Mouse (Mus musculus): ENCODE data around the gene Gm20388. TPM values are rescaled to one million over a fixed set of nuclear protein-coding genes. Genes with fewer than 3 reads are reported as not detected.

Gm20388 gene
- polyA plus RNA-seq, 1 experiment from 2014 or later = 5.5 TPM

GRCm38 (mm10) chr8:122689315-122689714, 2778.7 kb downstream of the Gm20388 start:
- Histone ChIP-seq H3K27me3 (peaks cover 39% of the 10 kb centered on the region), H3K4me2 (no peak overlapping the region), H3K27ac (no peak overlapping the region), H3K4me1 (no peaks in the 10 kb centered on the region), H3K9ac (no peak overlapping the region), H3K9me3 (no peaks in the 10 kb centered on the region), H3K36me3 (no peaks in the 10 kb centered on the region), H3K4me3 (no peak overlapping the region)
- 77% methylated on average over 1 of the region's 1 CpGs for WGBS
- no peak for ATAC-seq (ENCODE audit: borderline replicate concordance, extremely low read depth, low FRiP score, low TSS enrichment)

GRCm38 (mm10) chr8:122691018-122691417, 2780.4 kb downstream of the Gm20388 start:
- Histone ChIP-seq H3K4me2 (no peak overlapping the region), H3K36me3 (no peaks in the 10 kb centered on the region), H3K9me3 (no peaks in the 10 kb centered on the region), H3K27me3 (peaks cover 22% of the 10 kb centered on the region), H3K27ac (no peak overlapping the region), H3K4me1 (no peaks in the 10 kb centered on the region), H3K9ac (no peak overlapping the region), H3K4me3 (no peak overlapping the region)
- WGBS = 75% methylated on average over 6 of the region's 6 CpGs
- no peak for ATAC-seq (ENCODE audit: borderline replicate concordance, extremely low read depth, low FRiP score, low TSS enrichment)

DNA sequence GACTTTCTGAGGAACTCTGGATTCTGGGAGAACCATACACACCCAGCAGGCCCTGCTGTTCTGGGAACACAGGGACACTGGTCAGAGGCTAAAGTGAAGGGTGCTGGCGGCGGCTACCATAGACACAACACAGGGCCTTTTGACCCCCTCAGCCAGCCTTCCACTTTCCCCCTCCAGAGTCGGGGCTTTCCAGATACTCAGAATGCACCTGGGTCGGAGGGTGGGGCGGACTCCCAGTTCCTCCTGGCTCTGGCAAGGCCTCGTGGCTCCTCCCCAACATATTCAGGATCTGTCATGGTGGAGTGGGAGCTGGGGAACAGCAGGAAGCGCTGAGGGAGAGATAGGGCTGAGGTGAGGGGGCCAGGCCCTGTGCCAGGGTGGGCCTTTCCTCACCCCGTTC, 2781.5 kb downstream of the Gm20388 start:
- no peak for ATAC-seq (ENCODE audit: borderline replicate concordance, extremely low read depth, low FRiP score, low TSS enrichment)
- 72% methylated on average over 8 of the region's 8 CpGs for WGBS
- H3K9me3 ChIP-seq = no peaks in the 10 kb centered on the region

GRCm38 (mm10) chr8:122695438-122696042, 2784.9 kb downstream of the Gm20388 start:
- WGBS = 60% methylated on average over 7 of the region's 7 CpGs
- H3K27ac ChIP-seq = no peak overlapping the region
- H3K4me1 ChIP-seq = peaks cover 8% of the 10 kb centered on the region; the same call in 1 of the 2 replicates
- H3K9me3 ChIP-seq = no peaks in the 10 kb centered on the region
- H3K4me3 ChIP-seq = no peak overlapping the region
- H3K36me3 ChIP-seq = no peaks in the 10 kb centered on the region
- no peak overlapping the region for H3K4me2 ChIP-seq
- no peaks in the 10 kb centered on the region for H3K27me3 ChIP-seq
- no peak for ATAC-seq (ENCODE audit: borderline replicate concordance, extremely low read depth, low FRiP score, low TSS enrichment)
- no peak overlapping the region for H3K9ac ChIP-seq

More for the DNA sequence above, 2781.5 kb downstream of the Gm20388 start:
- Histone ChIP-seq H3K27ac (no peak overlapping the region), H3K4me2 (no peak overlapping the region), H3K4me3 (no peak overlapping the region), H3K36me3 (no peaks in the 10 kb centered on the region), H3K9ac (no peak overlapping the region), H3K27me3 (peaks cover 11% of the 10 kb centered on the region), H3K4me1 (no peaks in the 10 kb centered on the region)

GRCm38 (mm10) chr8:122697181-122697581, 2786.5 kb downstream of the Gm20388 start:
- Histone ChIP-seq H3K36me3 (no peaks in the 10 kb centered on the region), H3K4me1 (peaks cover 8% of the 10 kb centered on the region; the same call in 1 of the 2 replicates), H3K9me3 (no peaks in the 10 kb centered on the region), H3K27ac (no peak overlapping the region), H3K4me3 (no peak overlapping the region; the same call in 1 of the 2 replicates), H3K9ac (no peak overlapping the region), H3K4me2 (no peak overlapping the region), H3K27me3 (no peaks in the 10 kb centered on the region)
- 84% methylated on average over 3 of the region's 3 CpGs for WGBS
- no peak for ATAC-seq (ENCODE audit: borderline replicate concordance, extremely low read depth, low FRiP score, low TSS enrichment)

GRCm38 (mm10) chr8:122697586-122697985, 2786.9 kb downstream of the Gm20388 start:
- Histone ChIP-seq H3K36me3 (no peaks in the 10 kb centered on the region), H3K4me1 (peaks cover 8% of the 10 kb centered on the region; the same call in 1 of the 2 replicates), H3K4me2 (no peak overlapping the region), H3K27me3 (no peaks in the 10 kb centered on the region), H3K27ac (no peak overlapping the region), H3K9me3 (no peaks in the 10 kb centered on the region), H3K9ac (no peak overlapping the region), H3K4me3 (peak overlapping the region; percentile 2; the same call in 1 of the 2 replicates)
- 68% methylated on average over 6 of the region's 6 CpGs for WGBS
- ATAC-seq (ENCODE audit: borderline replicate concordance, extremely low read depth, low FRiP score, low TSS enrichment) = no peak

DNA sequence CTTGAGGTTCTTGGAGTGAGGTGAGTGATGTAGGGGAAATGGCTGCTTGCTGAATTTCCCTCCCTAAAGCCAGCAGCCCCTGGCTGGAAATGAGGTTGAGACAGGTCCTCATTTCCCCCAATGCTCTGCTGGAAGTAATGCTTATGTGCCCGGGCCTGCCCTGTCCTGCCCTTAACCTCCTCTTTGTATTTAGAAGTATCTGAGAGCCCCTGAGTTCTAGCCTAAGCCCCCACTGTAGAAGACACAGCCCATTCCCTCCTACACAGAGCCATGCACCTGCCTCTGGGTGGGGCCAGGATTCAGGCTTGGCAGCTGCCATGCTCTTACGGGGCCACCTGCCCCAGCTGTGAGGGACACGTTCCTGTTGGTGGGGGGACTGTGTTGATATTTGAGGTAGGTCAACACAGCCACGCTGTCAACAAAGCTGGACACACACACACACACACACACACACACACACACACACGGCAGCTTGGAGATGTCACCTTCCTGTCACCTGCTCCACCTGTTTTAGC, 2787.7 kb downstream of the Gm20388 start:
- Histone ChIP-seq H3K27me3 (no peaks in the 10 kb centered on the region), H3K4me1 (peaks cover 8% of the 10 kb centered on the region; the same call in 1 of the 2 replicates), H3K27ac (peak overlapping the region; percentile 33; the same call in 1 of the 2 replicates), H3K9me3 (no peaks in the 10 kb centered on the region), H3K9ac (no peak overlapping the region), H3K4me2 (peak overlapping the region; percentile 36), H3K36me3 (no peaks in the 10 kb centered on the region), H3K4me3 (peak overlapping the region; percentile 15)
- WGBS = 38% methylated on average over 5 of the region's 5 CpGs
- ATAC-seq (ENCODE audit: borderline replicate concordance, extremely low read depth, low FRiP score, low TSS enrichment) = no peak

DNA sequence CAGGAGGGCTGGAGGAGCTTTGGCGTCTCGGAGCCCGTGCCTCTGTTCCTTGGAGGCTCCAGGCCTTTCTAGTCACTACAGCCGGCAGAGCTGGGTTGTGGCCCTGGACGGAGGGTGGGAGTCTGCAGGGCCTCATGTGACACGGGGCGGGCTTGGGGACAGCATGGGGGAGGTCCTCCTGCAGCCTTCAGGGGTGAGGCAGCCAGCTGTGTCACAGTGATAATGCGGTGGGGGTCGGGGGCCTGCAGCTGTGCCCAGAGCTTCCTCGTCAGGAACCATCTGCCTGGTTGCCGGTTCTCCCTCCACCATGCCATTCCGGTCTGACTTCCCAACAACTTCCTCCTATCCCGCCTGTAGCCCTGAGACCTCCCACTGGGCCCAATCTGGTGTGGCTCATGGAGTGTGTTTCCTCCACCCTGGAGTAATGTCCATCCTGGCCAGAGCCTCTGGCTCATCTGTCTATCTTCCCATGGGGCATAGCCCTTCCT, 2788.4 kb downstream of the Gm20388 start, which contains the start of gene Cbfa2t3:
Gene Cbfa2t3, minus strand, starts transcription at position 105 of the 488 bp plus-strand sequence.
- Histone ChIP-seq H3K4me3 (peak within 1 kb of the TSS; percentile 15), H3K27me3 (no peaks in the 10 kb centered on the region), H3K9me3 (no peaks in the 10 kb centered on the region), H3K4me1 (peaks cover 8% of the 10 kb centered on the region; the same call in 1 of the 2 replicates), H3K36me3 (no peaks in the 10 kb centered on the region), H3K27ac (peak within 1 kb of the TSS; percentile 33; the same call in 1 of the 2 replicates), H3K4me2 (peak within 1 kb of the TSS; percentile 36), H3K9ac (no peak within 1 kb of the TSS)
- WGBS = 36% methylated on average over 13 of the region's 13 CpGs
- ATAC-seq (ENCODE audit: borderline replicate concordance, extremely low read depth, low FRiP score, low TSS enrichment) = peak; percentile 46

DNA sequence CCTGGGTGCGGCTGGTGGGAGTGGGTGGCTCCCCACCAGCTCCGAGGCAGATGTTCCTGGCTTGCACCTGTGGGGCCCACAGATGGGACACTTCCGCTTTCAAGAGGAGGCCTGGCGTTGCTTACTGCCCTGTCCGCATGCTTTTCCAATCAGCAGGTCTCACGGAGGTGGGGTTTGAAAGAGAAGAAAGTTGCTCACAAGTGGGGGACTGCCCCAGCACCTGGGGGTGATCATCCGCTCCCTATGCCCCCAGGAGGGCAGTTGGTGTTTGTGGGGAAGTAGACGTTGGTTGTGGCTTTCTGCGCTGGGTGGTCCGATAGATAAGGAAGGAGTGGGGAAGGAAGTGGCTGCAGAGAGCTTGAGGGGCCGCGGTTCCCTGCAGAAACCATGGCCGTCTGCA, 2790.0 kb downstream of the Gm20388 start:
- 47% methylated on average over 13 of the region's 13 CpGs for WGBS
- Histone ChIP-seq H3K36me3 (no peaks in the 10 kb centered on the region), H3K4me3 (no peak overlapping the region), H3K9me3 (no peaks in the 10 kb centered on the region), H3K27me3 (no peaks in the 10 kb centered on the region), H3K27ac (no peak overlapping the region), H3K4me1 (peaks cover 8% of the 10 kb centered on the region; the same call in 1 of the 2 replicates), H3K9ac (no peak overlapping the region), H3K4me2 (no peak overlapping the region)
- no peak for ATAC-seq (ENCODE audit: borderline replicate concordance, extremely low read depth, low FRiP score, low TSS enrichment)

- ATAC-seq (ENCODE audit: borderline replicate concordance, extremely low read depth, low FRiP score, low TSS enrichment) = no peak
- Histone ChIP-seq H3K4me2 (no peak overlapping the region), H3K4me1 (peaks cover 8% of the 10 kb centered on the region; the same call in 1 of the 2 replicates), H3K9ac (no peak overlapping the region), H3K27me3 (peaks cover under 1% of the 10 kb centered on the region; the same call in 1 of the 2 replicates), H3K9me3 (no peaks in the 10 kb centered on the region), H3K27ac (no peak overlapping the region), H3K4me3 (no peak overlapping the region), H3K36me3 (no peaks in the 10 kb centered on the region)
- 72% methylated on average over 12 of the region's 12 CpGs for WGBS
Measured at GRCm38 (mm10) chr8:122701441-122702185, 2791.0 kb downstream of the Gm20388 start.

GRCm38 (mm10) chr8:122702301-122702941, 2791.8 kb downstream of the Gm20388 start:
- Histone ChIP-seq H3K9me3 (no peaks in the 10 kb centered on the region), H3K4me2 (no peak overlapping the region), H3K36me3 (no peaks in the 10 kb centered on the region), H3K9ac (no peak overlapping the region), H3K27me3 (peaks cover 6% of the 10 kb centered on the region; the same call in 1 of the 2 replicates), H3K4me3 (no peak overlapping the region), H3K4me1 (peaks cover 8% of the 10 kb centered on the region; the same call in 1 of the 2 replicates), H3K27ac (no peak overlapping the region)
- ATAC-seq (ENCODE audit: borderline replicate concordance, extremely low read depth, low FRiP score, low TSS enrichment) = no peak
- WGBS = 34% methylated on average over 10 of the region's 10 CpGs

Measured in lung, embryonic 15.5 days (tissue).